Mouse (Mus musculus): ENCODE results near the gene Zswim4. TPM values are rescaled to one million over a fixed set of nuclear protein-coding genes. Genes with fewer than 3 reads are reported as not detected.
A peak's percentile ranks its signal among the peaks of the same experiment; 100 is the strongest.

The Zswim4 gene
- polyA plus RNA-seq, 1 experiment: 11.3 TPM

DNA sequence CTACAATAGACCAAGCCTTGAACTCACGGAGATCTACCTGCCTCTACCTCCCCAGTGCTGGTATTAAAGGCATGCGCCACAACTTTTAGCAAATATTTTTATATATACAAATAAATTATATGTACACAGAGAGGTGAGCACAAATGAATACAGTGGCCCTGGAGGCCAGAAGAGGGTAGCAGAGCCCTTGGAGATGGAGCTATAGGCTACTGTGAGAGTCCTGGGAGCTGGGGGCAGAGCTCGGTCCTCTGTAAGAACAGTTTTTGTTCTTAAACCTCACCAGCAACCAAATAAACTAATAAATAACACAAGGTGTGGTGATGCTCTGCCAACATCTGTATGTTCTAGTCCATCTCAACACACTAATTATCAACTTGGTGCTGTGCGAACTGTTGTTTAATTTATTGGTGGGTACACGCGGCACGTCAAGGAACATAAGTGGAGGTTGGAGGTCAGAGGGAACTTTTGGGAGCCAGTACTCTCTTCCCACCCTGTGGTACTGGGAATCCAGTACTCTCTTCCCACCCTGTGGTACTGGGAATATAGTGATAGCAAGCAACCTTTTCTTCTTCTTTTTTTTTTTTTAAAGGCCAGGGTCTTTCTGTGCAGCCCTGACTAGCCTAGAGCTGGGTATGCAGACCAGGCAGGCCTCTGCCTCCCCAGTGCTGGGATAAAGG, 46.5 kb downstream of the Zswim4 start:
- H3K27me3 ChIP-seq (ENCODE audit: control insufficient read depth, insufficient read depth, low read length): no peaks in the 10 kb centered on the region
- H3K4me3 ChIP-seq (ENCODE audit: extremely low read depth, insufficient read depth, insufficient read length): no peak overlapping the region
- no peak overlapping the region for H3K27ac ChIP-seq (ENCODE audit: insufficient read depth, low read length)
- DNase-seq (ENCODE audit: low read depth in 1 of 2, low spot score in 2 of 2): no peak
- 94% methylated on average over 7 of the region's 7 CpGs for WGBS
- no peaks in the 10 kb centered on the region for H3K36me3 ChIP-seq (ENCODE audit: control insufficient read depth, insufficient read depth, low read length)
- no peak for TF ChIP-seq POLR2A (IDR thresholded peaks at IDR 0.05; ENCODE audit: low read depth, low read length)
- TF ChIP-seq CTCF (IDR thresholded peaks at IDR 0.05; ENCODE audit: extremely low read depth, insufficient read depth, insufficient read length, insufficient replicate concordance): no peak
- peaks cover 5% of the 10 kb centered on the region for H3K4me1 ChIP-seq (ENCODE audit: control insufficient read depth, insufficient read depth, insufficient read length)

DNA sequence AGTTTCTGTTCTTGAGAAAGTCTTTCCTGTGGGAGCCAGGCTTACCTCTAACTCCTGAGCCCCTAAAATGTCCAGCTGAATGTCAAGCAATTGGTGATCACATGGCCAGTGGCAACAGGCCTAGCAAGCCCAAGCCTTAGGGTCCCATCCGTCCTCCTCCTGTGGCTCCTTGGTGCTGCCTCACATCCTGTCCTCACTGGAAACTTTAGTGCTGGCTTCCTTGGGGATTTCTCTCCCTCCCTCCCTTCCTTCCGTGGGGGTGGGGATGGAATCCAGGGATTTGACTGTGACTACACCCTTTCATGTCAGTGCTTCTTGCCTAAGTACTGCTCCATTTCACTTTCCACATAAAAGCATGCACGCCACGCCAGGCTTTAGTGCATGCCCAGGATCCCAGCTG, 47.3 kb downstream of the Zswim4 start:
- H3K4me3 ChIP-seq (ENCODE audit: extremely low read depth, insufficient read depth, insufficient read length): no peak overlapping the region
- no peaks in the 10 kb centered on the region for H3K36me3 ChIP-seq (ENCODE audit: control insufficient read depth, insufficient read depth, low read length)
- no peaks in the 10 kb centered on the region for H3K27me3 ChIP-seq (ENCODE audit: control insufficient read depth, insufficient read depth, low read length)
- no peak for DNase-seq (ENCODE audit: low read depth in 1 of 2, low spot score in 2 of 2)
- WGBS: 87% methylated on average over 4 of the region's 4 CpGs
- no peak overlapping the region for H3K27ac ChIP-seq (ENCODE audit: insufficient read depth, low read length)
- TF ChIP-seq CTCF (IDR thresholded peaks at IDR 0.05; ENCODE audit: extremely low read depth, insufficient read depth, insufficient read length, insufficient replicate concordance): no peak
- TF ChIP-seq POLR2A (IDR thresholded peaks at IDR 0.05; ENCODE audit: low read depth, low read length): no peak
- peaks cover 5% of the 10 kb centered on the region for H3K4me1 ChIP-seq (ENCODE audit: control insufficient read depth, insufficient read depth, insufficient read length)

DNA sequence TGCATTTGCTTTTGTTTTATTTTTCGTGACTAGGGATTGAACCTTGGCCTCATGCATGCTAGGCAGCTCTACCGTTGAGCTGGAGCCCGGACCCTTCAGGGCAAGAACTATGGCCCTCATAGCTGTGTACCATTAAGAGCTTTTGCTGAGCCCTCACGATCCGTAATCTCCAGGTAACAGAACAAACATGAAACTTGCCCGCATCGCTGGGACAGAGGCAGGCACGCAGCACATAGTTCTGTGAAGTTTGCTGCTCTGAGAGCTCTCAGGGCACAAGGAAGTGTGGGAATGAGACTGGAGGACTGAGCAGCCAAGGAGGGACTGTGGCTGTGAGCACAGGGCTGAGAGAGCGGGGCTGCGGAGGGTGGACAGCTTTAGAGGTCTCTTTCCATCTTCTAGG, 48.2 kb downstream of the Zswim4 start:
- no peaks in the 10 kb centered on the region for H3K27me3 ChIP-seq (ENCODE audit: control insufficient read depth, insufficient read depth, low read length)
- DNase-seq (ENCODE audit: low read depth in 1 of 2, low spot score in 2 of 2): no peak
- no peak overlapping the region for H3K27ac ChIP-seq (ENCODE audit: insufficient read depth, low read length)
- TF ChIP-seq POLR2A (IDR thresholded peaks at IDR 0.05; ENCODE audit: low read depth, low read length): no peak
- no peak for TF ChIP-seq CTCF (IDR thresholded peaks at IDR 0.05; ENCODE audit: extremely low read depth, insufficient read depth, insufficient read length, insufficient replicate concordance)
- 96% methylated on average over 10 of the region's 10 CpGs for WGBS
- H3K4me3 ChIP-seq (ENCODE audit: extremely low read depth, insufficient read depth, insufficient read length): no peak overlapping the region
- no peaks in the 10 kb centered on the region for H3K36me3 ChIP-seq (ENCODE audit: control insufficient read depth, insufficient read depth, low read length)
- H3K4me1 ChIP-seq (ENCODE audit: control insufficient read depth, insufficient read depth, insufficient read length): peaks cover 8% of the 10 kb centered on the region

GRCm38 (mm10) chr8:84187065-84187755, 49.6 kb downstream of the Zswim4 start:
- WGBS: 3% methylated on average over 21 of the region's 21 CpGs
- Histone ChIP-seq H3K4me1 (ENCODE audit: control insufficient read depth, insufficient read depth, insufficient read length) (peaks cover 3% of the 10 kb centered on the region), H3K36me3 (ENCODE audit: control insufficient read depth, insufficient read depth, low read length) (no peaks in the 10 kb centered on the region), H3K27ac (ENCODE audit: insufficient read depth, low read length) (peak overlapping the region; percentile 52), H3K4me3 (ENCODE audit: extremely low read depth, insufficient read depth, insufficient read length) (peak overlapping the region; percentile 55), H3K27me3 (ENCODE audit: control insufficient read depth, insufficient read depth, low read length) (peaks cover 3% of the 10 kb centered on the region; the same call in 1 of the 2 replicates)
- DNase-seq (ENCODE audit: low read depth in 1 of 2, low spot score in 2 of 2): peak; percentile 74 to 81
- peak; percentile 83; the same call in 1 of the 2 replicates for TF ChIP-seq CTCF (IDR thresholded peaks at IDR 0.05; ENCODE audit: extremely low read depth, insufficient read depth, insufficient read length, insufficient replicate concordance)
- no peak; the same call in 1 of the 2 replicates for TF ChIP-seq POLR2A (IDR thresholded peaks at IDR 0.05; ENCODE audit: low read depth, low read length)

GRCm38 (mm10) chr8:84186547-84186946, 50.3 kb downstream of the Zswim4 start:
- 0% methylated on average over 12 of the region's 12 CpGs for WGBS
- DNase-seq (ENCODE audit: low read depth in 1 of 2, low spot score in 2 of 2): peak; percentile 69 to 74
- Histone ChIP-seq H3K36me3 (ENCODE audit: control insufficient read depth, insufficient read depth, low read length) (no peaks in the 10 kb centered on the region), H3K27me3 (ENCODE audit: control insufficient read depth, insufficient read depth, low read length) (peaks cover 3% of the 10 kb centered on the region; the same call in 1 of the 2 replicates), H3K27ac (ENCODE audit: insufficient read depth, low read length) (peak overlapping the region; percentile 52), H3K4me1 (ENCODE audit: control insufficient read depth, insufficient read depth, insufficient read length) (peaks cover 3% of the 10 kb centered on the region), H3K4me3 (ENCODE audit: extremely low read depth, insufficient read depth, insufficient read length) (peak overlapping the region; percentile 55)
- TF ChIP-seq POLR2A (IDR thresholded peaks at IDR 0.05; ENCODE audit: low read depth, low read length) (no peak; the same call in 1 of the 2 replicates), CTCF (IDR thresholded peaks at IDR 0.05; ENCODE audit: extremely low read depth, insufficient read depth, insufficient read length, insufficient replicate concordance) (peak; percentile 98)

DNA sequence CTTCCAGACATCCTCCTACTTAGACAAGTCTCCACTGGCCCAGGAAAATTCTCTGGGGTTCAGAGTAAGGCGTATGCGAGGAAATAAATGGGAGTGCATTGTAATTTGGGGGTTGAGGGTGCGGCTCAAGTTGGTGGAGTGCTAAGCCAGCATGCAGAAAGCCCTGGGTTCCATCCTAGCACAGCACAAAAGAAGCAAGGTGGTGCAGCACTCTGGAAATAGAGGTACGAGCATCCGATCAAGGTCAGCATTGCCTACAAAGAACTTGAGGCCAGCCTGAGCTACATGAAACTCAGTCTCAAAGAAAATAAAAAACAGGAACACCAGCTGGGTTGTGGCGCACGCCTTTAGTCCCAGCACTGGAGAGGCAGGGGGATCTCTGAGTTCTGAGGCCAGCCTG, 51.7 kb downstream of the Zswim4 start, which contains the start of gene Nanos3:
Gene Nanos3, minus strand, starts transcription at position 101 of the 400 bp plus-strand sequence.
- Histone ChIP-seq H3K4me3 (ENCODE audit: extremely low read depth, insufficient read depth, insufficient read length) (peak within 1 kb of the TSS; percentile 55; the same call in 1 of the 2 replicates), H3K27ac (ENCODE audit: insufficient read depth, low read length) (no peak within 1 kb of the TSS), H3K4me1 (ENCODE audit: control insufficient read depth, insufficient read depth, insufficient read length) (peaks cover 3% of the 10 kb centered on the region), H3K36me3 (ENCODE audit: control insufficient read depth, insufficient read depth, low read length) (no peaks in the 10 kb centered on the region), H3K27me3 (ENCODE audit: control insufficient read depth, insufficient read depth, low read length) (peaks cover 3% of the 10 kb centered on the region; the same call in 1 of the 2 replicates)
- WGBS: 97% methylated on average over 7 of the region's 7 CpGs
- DNase-seq (ENCODE audit: low read depth in 1 of 2, low spot score in 2 of 2): no peak
- TF ChIP-seq POLR2A (IDR thresholded peaks at IDR 0.05; ENCODE audit: low read depth, low read length) (no peak), CTCF (IDR thresholded peaks at IDR 0.05; ENCODE audit: extremely low read depth, insufficient read depth, insufficient read length, insufficient replicate concordance) (no peak)
